Mouse (Mus musculus) intestine, embryonic 14.5 days (tissue): ENCODE data around the gene Mmp28. TPM values are rescaled to one million over a fixed set of nuclear protein-coding genes. Genes with fewer than 3 reads are reported as not detected.

ENCODE experiments used
- ATAC-seq: fragments of 200-750 bp; cut with Nextera tagmentation; replicated peaks from 2 replicates; pipeline ENCODE4 v1.8.0; 2017; ENCODE audit warnings: low read depth, moderate number of reproducible peaks, moderate TSS enrichment, moderate library complexity; ENCODE audit not compliant: low FRiP score, low TSS enrichment
- DNase-seq: peaks from one replicate; pipeline ENCODE4 v3.0.0-alpha.2; 2018; ENCODE audit warnings: low spot score
- H3K27ac ChIP-seq: fragments of 300-500 bp; sonication (generic); 2 replicates; pipeline ENCODE4 v1.5.1; 2014; ENCODE audit warnings: low read depth, mild to moderate bottlenecking, control low read depth
- H3K27me3 ChIP-seq: fragments of 300-500 bp; sonication (generic); replicated peaks from 2 replicates; pipeline ENCODE4 v1.6.1; 2014; ENCODE audit warnings: low read length, control low read depth; ENCODE audit not compliant: control insufficient read depth, insufficient read depth
- H3K36me3 ChIP-seq: fragments of 300-500 bp; sonication (generic); 2 replicates; pipeline ENCODE4 v1.6.1; 2014; ENCODE audit warnings: low read length, control low read depth; ENCODE audit not compliant: control insufficient read depth, insufficient read depth
- H3K4me1 ChIP-seq: fragments of 300-500 bp; sonication (generic); replicated peaks from 2 replicates; pipeline ENCODE4 v1.6.1; 2014; ENCODE audit warnings: low read length, control low read depth, mixed read lengths; ENCODE audit not compliant: control insufficient read depth, insufficient read depth
- H3K4me2 ChIP-seq: fragments of 300-500 bp; sonication (generic); 2 replicates; pipeline ENCODE4 v1.6.1; 2014; ENCODE audit warnings: low read length
- H3K4me3 ChIP-seq: fragments of 300-500 bp; sonication (generic); 2 replicates; pipeline ENCODE4 v1.5.1; 2014; ENCODE audit warnings: low read depth, low read length, control low read depth, mixed read lengths
- H3K9ac ChIP-seq: fragments of 300-500 bp; sonication (generic); 2 replicates; pipeline ENCODE4 v1.6.1; 2014; ENCODE audit warnings: mild to moderate bottlenecking, low read length
- H3K9me3 ChIP-seq: fragments of 300-500 bp; sonication (generic); 2 replicates; pipeline ENCODE4 v1.6.1; 2016; ENCODE audit warnings: low read length, control low read depth; ENCODE audit not compliant: control insufficient read depth
- WGBS: fragments of 180-500 bp; shearing (Covaris S2); extraction: QIAGEN DNeasy Blood & Tissue Kit; methylation state at CpG from one replicate; pipeline ENCODE4 v1.1.7; 2014; 5-methylcytosine and 5-hydroxymethylcytosine counted together
- polyA plus RNA-seq: library from polyadenylated mRNA; unstranded; fragments of >200 nt; fragmentation: Nextera tagmentation; extraction: Ambion mirVana; gene quantifications from 2 replicates; pipeline ENCODE4 v1.2.1, GENCODE M21; 2014

Mmp28 gene
- polyA plus RNA-seq, 1 experiment from 2014 or later = 1.2 TPM

- WGBS = 33% methylated on average over 8 of the region's 8 CpGs
- DNase-seq (no peak), ATAC-seq (no peak)
- no peak overlapping the region for H3K4me3 ChIP-seq
- no peak overlapping the region for H3K4me2 ChIP-seq
- H3K27me3 ChIP-seq = 0 out of 2 replicates have a peak, but pooled peaks cover 10% of the 10 kb centered on the region
- no peak overlapping the region for H3K27ac ChIP-seq
- peaks cover 5% of the 10 kb centered on the region; the same call in 1 of the 2 replicates for H3K4me1 ChIP-seq
- H3K36me3 ChIP-seq = peaks cover 6% of the 10 kb centered on the region
- H3K9ac ChIP-seq = no peak overlapping the region
- no peaks in the 10 kb centered on the region for H3K9me3 ChIP-seq
Measured at GRCm38 (mm10) chr11:83408242-83408641, 54.6 kb downstream of the Mmp28 start.

- WGBS = 54% methylated on average over 3 of the region's 3 CpGs
- Histone ChIP-seq H3K4me2 (no peak overlapping the region), H3K4me1 (peaks cover 5% of the 10 kb centered on the region; the same call in 1 of the 2 replicates), H3K9ac (no peak overlapping the region), H3K4me3 (no peak overlapping the region), H3K27me3 (0 out of 2 replicates have a peak, but pooled peaks cover 10% of the 10 kb centered on the region), H3K36me3 (peaks cover 17% of the 10 kb centered on the region), H3K27ac (no peak overlapping the region), H3K9me3 (no peaks in the 10 kb centered on the region)
- ATAC-seq = no peak
- DNase-seq = no peak
Measured at GRCm38 (mm10) chr11:83406391-83406790, 56.5 kb downstream of the Mmp28 start.

GRCm38 (mm10) chr11:83403787-83404186 is 59.1 kb downstream of the Mmp28 start:
- 78% methylated on average over 7 of the region's 7 CpGs for WGBS

DNA sequence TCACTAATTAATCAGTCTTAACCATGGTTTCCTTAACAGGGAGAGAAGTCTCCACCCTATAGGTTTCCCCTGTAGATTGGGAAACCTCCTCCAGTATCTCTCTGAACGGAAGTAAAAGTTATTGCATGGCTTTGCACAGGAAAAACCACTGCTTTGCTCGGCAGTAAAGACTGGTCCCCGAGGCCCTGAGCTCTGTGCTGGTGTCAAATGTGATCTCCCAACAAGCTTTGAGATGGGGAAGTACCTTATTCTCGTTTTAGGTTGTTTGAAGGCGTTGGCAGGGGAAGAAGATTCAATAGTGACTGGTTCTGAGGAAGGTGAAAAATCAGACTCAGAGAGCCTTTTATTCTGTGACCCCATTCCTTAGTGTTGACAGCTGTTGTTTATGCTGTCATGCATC is 64.1 kb downstream of the Mmp28 start:
- no peak overlapping the region for H3K4me3 ChIP-seq
- WGBS = 83% methylated on average over 5 of the region's 5 CpGs

More at GRCm38 (mm10) chr11:83403787-83404186, 59.1 kb downstream of the Mmp28 start:
- Histone ChIP-seq H3K4me3 (no peak overlapping the region), H3K27ac (no peak overlapping the region), H3K9ac (no peak overlapping the region), H3K9me3 (no peaks in the 10 kb centered on the region), H3K36me3 (peaks cover 23% of the 10 kb centered on the region), H3K27me3 (no peaks in the 10 kb centered on the region), H3K4me1 (no peaks in the 10 kb centered on the region), H3K4me2 (no peak overlapping the region)
- DNase-seq (no peak), ATAC-seq (no peak)

GRCm38 (mm10) chr11:83397626-83398025 is 65.2 kb downstream of the Mmp28 start:
- Histone ChIP-seq H3K27me3 (no peaks in the 10 kb centered on the region), H3K4me1 (no peaks in the 10 kb centered on the region), H3K4me2 (no peak overlapping the region), H3K27ac (no peak overlapping the region), H3K9ac (no peak overlapping the region), H3K9me3 (no peaks in the 10 kb centered on the region), H3K36me3 (peaks cover 53% of the 10 kb centered on the region), H3K4me3 (no peak overlapping the region)
- no peak for DNase-seq
- 86% methylated on average over 7 of the region's 7 CpGs for WGBS
- no peak for ATAC-seq

More for the DNA sequence above, 64.1 kb downstream of the Mmp28 start:
- Histone ChIP-seq H3K4me2 (no peak overlapping the region), H3K9ac (no peak overlapping the region), H3K4me1 (no peaks in the 10 kb centered on the region), H3K9me3 (no peaks in the 10 kb centered on the region), H3K27me3 (no peaks in the 10 kb centered on the region), H3K27ac (no peak overlapping the region), H3K36me3 (peaks cover 58% of the 10 kb centered on the region)
- DNase-seq (no peak), ATAC-seq (no peak)

DNA sequence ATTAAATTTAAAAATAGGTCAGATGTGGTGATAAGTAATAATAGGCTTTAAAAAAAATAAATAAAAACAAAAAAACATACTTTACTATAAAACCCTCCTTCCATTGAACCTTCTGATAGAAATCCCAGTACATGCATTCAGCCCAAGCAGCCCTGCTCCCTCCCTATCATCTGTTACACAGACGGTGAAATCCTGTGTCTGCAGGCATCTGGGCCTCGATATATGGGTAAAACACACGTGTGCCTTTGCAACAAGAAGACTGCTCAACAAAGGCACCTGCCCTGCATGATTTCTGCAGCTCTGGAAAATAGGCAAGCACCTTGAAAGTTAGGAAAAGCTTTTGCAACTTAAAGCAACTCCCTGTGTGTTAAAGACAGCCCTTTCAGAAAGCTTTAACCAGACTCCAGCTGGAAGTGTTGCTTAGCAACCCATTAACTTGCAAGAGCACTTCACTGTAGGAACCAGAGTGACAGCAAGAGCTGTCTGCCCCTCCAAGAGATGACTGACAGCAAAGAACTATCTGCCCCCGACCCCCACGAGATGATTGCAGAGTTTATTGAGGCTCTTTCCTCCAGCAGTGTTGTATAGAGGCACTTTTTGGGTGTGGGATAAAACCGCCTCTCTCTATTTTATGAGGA is 68.0 kb downstream of the Mmp28 start:
- H3K27me3 ChIP-seq = no peaks in the 10 kb centered on the region
- H3K4me2 ChIP-seq = no peak overlapping the region
- no peaks in the 10 kb centered on the region for H3K4me1 ChIP-seq
- WGBS = 60% methylated on average over 6 of the region's 6 CpGs
- no peak overlapping the region for H3K27ac ChIP-seq
- H3K36me3 ChIP-seq = peaks cover 67% of the 10 kb centered on the region
- no peak overlapping the region for H3K9ac ChIP-seq
- no peak overlapping the region for H3K4me3 ChIP-seq
- no peak for ATAC-seq
- H3K9me3 ChIP-seq = no peaks in the 10 kb centered on the region
- no peak for DNase-seq

DNA sequence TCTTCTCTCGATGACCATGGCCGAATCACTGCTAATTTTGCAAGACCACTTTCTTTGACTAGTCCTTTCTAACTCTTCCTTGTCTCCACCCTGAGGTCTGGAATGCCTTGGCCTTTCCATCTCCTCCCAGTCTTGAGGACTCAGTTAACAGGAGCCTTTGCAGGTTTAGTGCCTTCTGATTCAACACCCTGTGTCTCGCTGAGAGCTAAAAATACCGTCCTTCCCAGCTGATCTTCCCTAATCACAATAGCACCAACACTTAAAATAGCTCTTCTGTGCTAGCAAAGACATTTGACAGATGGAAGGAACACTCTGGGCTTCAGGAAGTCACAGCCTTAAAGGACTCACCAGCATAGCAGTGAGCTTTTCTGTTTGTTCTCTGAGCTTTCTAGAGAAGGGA is 69.8 kb downstream of the Mmp28 start:
- no peak overlapping the region for H3K27ac ChIP-seq
- no peak overlapping the region for H3K4me2 ChIP-seq
- ATAC-seq (no peak), DNase-seq (no peak)
- H3K9me3 ChIP-seq = no peaks in the 10 kb centered on the region
- peaks cover 57% of the 10 kb centered on the region for H3K36me3 ChIP-seq
- WGBS = 89% methylated on average over 4 of the region's 4 CpGs
- H3K9ac ChIP-seq = no peak overlapping the region
- no peaks in the 10 kb centered on the region for H3K4me1 ChIP-seq
- no peaks in the 10 kb centered on the region for H3K27me3 ChIP-seq
- no peak overlapping the region for H3K4me3 ChIP-seq
